Mouse (Mus musculus) layer of hippocampus, adult 18-20 months (tissue): ENCODE data around the gene Dennd5a. TPM values are rescaled to one million over a fixed set of nuclear protein-coding genes. Genes with fewer than 3 reads are reported as not detected.
"Not testable (repeated sequence)": the region's sequence is repeated elsewhere in the genome, so short reads cannot be mapped to it uniquely, and the experiment has no call there.

Experiments
- DNase-seq, 2 experiments: peaks; one replicate each; pipeline ENCODE4 v3.0.0; 2022; ENCODE audit warnings: low spot score in 2 of 2
- long read RNA-seq: library from polyadenylated mRNA; stranded (forward); transcript quantifications from one replicate; pipeline ENCODE4 v2.0.0, GENCODE M21; 2021
- total RNA-seq, 2 experiments: library from RNA; stranded (reverse); gene quantifications; 2 replicates each; pipeline ENCODE4 v1.2.3; 2021

Gene Dennd5a
- total RNA-seq = 100 to 1,000 TPM; 215 to 216 TPM
- long read RNA-seq, full-length matches to known transcripts = 218 of 311 reads
- long read RNA-seq, partial matches to known transcripts = 75 of 311 reads
- long read RNA-seq, other reads (novel, unspliced or antisense) = 18 of 311 reads

- peak; percentile 65 to 80 for DNase-seq
These were observed at the start of gene Dennd5a for GRCm38 (mm10) chr7:109959716-109960612. Dennd5a (minus strand) TSS chr7:109960470.

GRCm38 (mm10) chr7:110009084-110009483, 48.8 kb upstream of the Dennd5a start:
- DNase-seq = no peak

GRCm38 (mm10) chr7:110008513-110008912, 48.2 kb upstream of the Dennd5a start:
- no peak for DNase-seq

- DNase-seq = no peak
These were observed 46.4 kb upstream of the Dennd5a start for GRCm38 (mm10) chr7:110006471-110007195.

- no peak for DNase-seq
These were observed 45.7 kb upstream of the Dennd5a start for GRCm38 (mm10) chr7:110005976-110006375.

GRCm38 (mm10) chr7:110002968-110003367, 42.7 kb upstream of the Dennd5a start:
- DNase-seq = peak; percentile 4 to 39

- no peak for DNase-seq
These were observed 41.8 kb upstream of the Dennd5a start for GRCm38 (mm10) chr7:110002092-110002491.

GRCm38 (mm10) chr7:109998388-109998787, 38.1 kb upstream of the Dennd5a start:
- no peak for DNase-seq

GRCm38 (mm10) chr7:109993157-109993959, 33.1 kb upstream of the Dennd5a start:
- DNase-seq = no peak

- DNase-seq = no peak
These were observed 31.0 kb upstream of the Dennd5a start for GRCm38 (mm10) chr7:109991286-109991685.

GRCm38 (mm10) chr7:109986775-109987174, 26.5 kb upstream of the Dennd5a start, which contains the start of gene Tmem41b:
Tmem41b (minus strand) TSS chr7:109986929.
- DNase-seq = peak in 1 of 2 experiments; percentile 52

GRCm38 (mm10) chr7:109986133-109986669, 25.9 kb upstream of the Dennd5a start:
- DNase-seq = peak; percentile 96 to 99

GRCm38 (mm10) chr7:109985661-109986132, 25.4 kb upstream of the Dennd5a start:
- DNase-seq = no peak

GRCm38 (mm10) chr7:109984608-109985007, 24.3 kb upstream of the Dennd5a start:
- not testable (repeated sequence) for DNase-seq

GRCm38 (mm10) chr7:109977131-109977530, 16.9 kb upstream of the Dennd5a start:
- peak in 1 of 2 experiments; percentile 42 for DNase-seq

GRCm38 (mm10) chr7:109975966-109976715, 15.9 kb upstream of the Dennd5a start:
- DNase-seq = no peak

GRCm38 (mm10) chr7:109969542-109969941, 9.3 kb upstream of the Dennd5a start:
- no peak for DNase-seq

- DNase-seq = peak in 1 of 2 experiments; percentile 65
These were observed 8.7 kb upstream of the Dennd5a start for GRCm38 (mm10) chr7:109968924-109969450.

GRCm38 (mm10) chr7:109967805-109968579, 7.7 kb upstream of the Dennd5a start:
- peak; percentile 35 to 75 for DNase-seq
